Mouse (Mus musculus) G1E (cell line): ENCODE data around the gene Hsd11b1. TPM values are rescaled to one million over a fixed set of nuclear protein-coding genes. Genes with fewer than 3 reads are reported as not detected.

Source experiments
- ATAC-seq: 2 replicates; pipeline ENCODE4 v1.8.0; 2016; ENCODE audit warnings: mild to moderate bottlenecking; ENCODE audit not compliant: insufficient number of reproducible peaks, poor library complexity, low FRiP score, severe bottlenecking; ENCODE audit errors: extremely low read depth
- DNase-seq: peaks from one replicate; pipeline ENCODE4 v3.0.0; 2012; ENCODE audit warnings: low spot score
- H3K27me3 ChIP-seq: 2 replicates; pipeline ENCODE4 v1.6.1; 2012; ENCODE audit warnings: mild to moderate bottlenecking, low read length, inconsistent platforms; ENCODE audit not compliant: insufficient read depth
- H3K36me3 ChIP-seq: replicated peaks from 2 replicates; pipeline ENCODE3; 2012; ENCODE audit warnings: mild to moderate bottlenecking, inconsistent platforms
- H3K4me1 ChIP-seq: 2 replicates; pipeline ENCODE4 v1.6.1; 2012; ENCODE audit warnings: low read depth, low read length, inconsistent platforms, mixed read lengths; ENCODE audit not compliant: insufficient read depth
- H3K4me3 ChIP-seq: 2 replicates; pipeline ENCODE4 v1.5.1; 2012; ENCODE audit warnings: low read depth, mild to moderate bottlenecking, inconsistent platforms, low read length, moderate library complexity, mixed read lengths
- H3K9me3 ChIP-seq: replicated peaks from 2 replicates; pipeline ENCODE4 v1.6.1; 2012; ENCODE audit warnings: inconsistent platforms
- CTCF ChIP-seq: IDR thresholded peaks from 2 replicates; pipeline ENCODE4 v1.5.1; 2012; ENCODE audit warnings: low read depth, low read length, inconsistent platforms, mixed read lengths
- GATA1 ChIP-seq: IDR thresholded peaks from 2 replicates; pipeline ENCODE4 v1.6.1; 2012; ENCODE audit warnings: borderline replicate concordance, low read length, inconsistent platforms, mixed read lengths
- GATA2 ChIP-seq: IDR thresholded peaks from 2 replicates; pipeline ENCODE4 v1.6.1; 2012; ENCODE audit warnings: low read depth, low read length, inconsistent platforms, borderline replicate concordance
- POLR2AphosphoS5 ChIP-seq: IDR thresholded peaks from 2 replicates; pipeline ENCODE4 v1.6.1; 2012; ENCODE audit warnings: low read depth, low read length, inconsistent platforms; ENCODE audit not compliant: insufficient replicate concordance
- TAL1 ChIP-seq: conservative IDR thresholded peaks from 2 replicates; pipeline ENCODE4 v1.6.1; 2012; ENCODE audit warnings: low read depth, low read length, inconsistent platforms, mixed read lengths
- polyA plus RNA-seq: library from polyadenylated mRNA; stranded (reverse); fragments of >175 nt; gene quantifications from 2 replicates; pipeline ENCODE4 v1.2.3, GENCODE M21; 2012
- total RNA-seq, 2 experiments: library from RNA; stranded (forward) in 1 of 2; stranded (reverse) in 1 of 2; fragments of 200-1000 nt in 1 of 2; fragments of >200 nt in 1 of 2; fragmentation: Nextera tagmentation in 1 of 2; gene quantifications; 2 replicates each; pipeline ENCODE4 v1.2.3; 2014 to 2017

Hsd11b1 gene
- total RNA-seq (2014; fragmentation: Nextera tagmentation) (not detected in 2 replicates), total RNA-seq (2017) (0.27 TPM in 1 of 2 replicates, not detected in the other), polyA plus RNA-seq (not detected in 2 replicates)

GRCm38 (mm10) chr1:193263955-193264598 is at the start of gene Hsd11b1:
Gene Hsd11b1 (minus strand): TSS chr1:193264075.
- Histone ChIP-seq H3K36me3 (no peaks in the 10 kb centered on the region), H3K27me3 (no peaks in the 10 kb centered on the region), H3K9me3 (no peaks in the 10 kb centered on the region), H3K4me3 (no peak within 1 kb of the TSS), H3K4me1 (no peaks in the 10 kb centered on the region)
- DNase-seq (no peak), ATAC-seq (no peak)
- no peak for TF ChIP-seq GATA2

GRCm38 (mm10) chr1:193311596-193311995 is 47.7 kb upstream of the Hsd11b1 start:
- Histone ChIP-seq H3K36me3 (no peaks in the 10 kb centered on the region), H3K4me3 (no peak overlapping the region), H3K9me3 (no peaks in the 10 kb centered on the region), H3K4me1 (no peaks in the 10 kb centered on the region), H3K27me3 (no peaks in the 10 kb centered on the region)
- ATAC-seq: no peak
- no peak for DNase-seq
- no peak for TF ChIP-seq CTCF
- TF ChIP-seq POLR2AphosphoS5: no peak
- no peak for TF ChIP-seq GATA1
- TF ChIP-seq GATA2: no peak
- no peak for TF ChIP-seq TAL1

GRCm38 (mm10) chr1:193310519-193311085 is 46.7 kb upstream of the Hsd11b1 start:
- TF ChIP-seq CTCF: no peak
- TF ChIP-seq GATA1: no peak
- no peak for TF ChIP-seq TAL1
- no peak for TF ChIP-seq GATA2
- TF ChIP-seq POLR2AphosphoS5: no peak
- H3K4me3 ChIP-seq: no peak overlapping the region
- DNase-seq (no peak), ATAC-seq (no peak)
- H3K4me1 ChIP-seq: no peaks in the 10 kb centered on the region
- no peaks in the 10 kb centered on the region for H3K27me3 ChIP-seq
- no peaks in the 10 kb centered on the region for H3K36me3 ChIP-seq
- H3K9me3 ChIP-seq: no peaks in the 10 kb centered on the region

- ATAC-seq (no peak), DNase-seq (no peak)
- no peaks in the 10 kb centered on the region for H3K4me1 ChIP-seq
- H3K4me3 ChIP-seq: no peak overlapping the region
- H3K9me3 ChIP-seq: no peaks in the 10 kb centered on the region
- TF ChIP-seq TAL1 (no peak), POLR2AphosphoS5 (no peak), GATA1 (no peak), GATA2 (no peak), CTCF (no peak)
- no peaks in the 10 kb centered on the region for H3K27me3 ChIP-seq
- H3K36me3 ChIP-seq: no peaks in the 10 kb centered on the region
Measured at GRCm38 (mm10) chr1:193309785-193310518, 46.1 kb upstream of the Hsd11b1 start.

GRCm38 (mm10) chr1:193306832-193307231 is 43.0 kb upstream of the Hsd11b1 start:
- no peak for TF ChIP-seq GATA1
- no peaks in the 10 kb centered on the region for H3K9me3 ChIP-seq
- DNase-seq: no peak
- H3K4me1 ChIP-seq: no peaks in the 10 kb centered on the region
- H3K36me3 ChIP-seq: no peaks in the 10 kb centered on the region
- no peaks in the 10 kb centered on the region for H3K27me3 ChIP-seq
- no peak overlapping the region for H3K4me3 ChIP-seq
- no peak for ATAC-seq

GRCm38 (mm10) chr1:193305386-193305785 is 41.5 kb upstream of the Hsd11b1 start:
- ATAC-seq (no peak), DNase-seq (no peak)
- H3K36me3 ChIP-seq: no peaks in the 10 kb centered on the region
- TF ChIP-seq POLR2AphosphoS5 (no peak), GATA1 (no peak), TAL1 (no peak), GATA2 (no peak), CTCF (no peak)
- H3K4me3 ChIP-seq: no peak overlapping the region
- H3K27me3 ChIP-seq: no peaks in the 10 kb centered on the region
- H3K9me3 ChIP-seq: no peaks in the 10 kb centered on the region
- H3K4me1 ChIP-seq: no peaks in the 10 kb centered on the region
